9 mouse cellular contexts compared by ENCODE assay signal in the genomic region with DNA sequence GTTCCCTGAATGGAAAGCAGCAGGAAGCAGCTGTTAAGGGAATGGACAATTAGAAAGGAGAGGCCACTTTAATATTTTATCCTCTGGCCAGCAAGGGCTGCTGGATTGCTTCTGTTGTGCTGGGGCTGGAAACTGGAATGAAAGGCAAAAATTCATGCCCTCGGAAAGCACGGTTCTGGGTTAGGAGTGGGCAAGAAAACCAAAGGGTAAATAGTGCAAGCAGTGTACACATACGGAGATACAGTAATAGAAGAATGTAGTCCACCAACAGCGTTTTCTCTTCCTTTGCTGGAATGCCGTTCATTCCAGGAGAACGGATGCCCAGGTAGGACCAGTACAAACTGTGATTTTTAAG. TPM values are rescaled to one million over a fixed set of nuclear protein-coding genes. Genes with fewer than 3 reads are reported as not detected.
DNase-seq lines count a peak whose midpoint lies in the region; ATAC-seq and TF ChIP-seq lines count a peak whose summit lies in the region.
"Had no signal": no experiment of that assay in that cellular context is flagged by ENCODE, and none has a peak within 500 bp of the region (broad histone marks: within the 10 kb centered on the region; RNA-seq: fewer than 3 reads in every experiment).

No protein-coding gene starts in this region.

- 0 out of 2 replicates have a peak, but pooled peaks cover 17% of the 10 kb centered on the region for H3K9me3 ChIP-seq in hindbrain, embryonic 12.5 days (replicated peaks)
- no peaks in the 10 kb centered on the region for H3K9me3 ChIP-seq in hindbrain, embryonic 11.5 days (ENCODE audit: control insufficient read depth, low read length)
- no peaks in the 10 kb centered on the region; the same call in 1 of the 2 replicates for H3K9me3 ChIP-seq in embryonic facial prominence, embryonic 13.5 days
- no peaks in the 10 kb centered on the region for H3K9me3 ChIP-seq in forebrain, embryonic 14.5 days (replicated peaks; ENCODE audit: control insufficient read depth, low read length)
- no peaks in the 10 kb centered on the region for H3K9me3 ChIP-seq in limb, embryonic 15.5 days
- H3K9me3 ChIP-seq in liver, postnatal 0 days (ENCODE audit: low read length), result no peaks in the 10 kb centered on the region

- 0 out of 2 replicates have a peak overlapping the region, but pooled peaks have one; percentile 2 for H3K9ac ChIP-seq in hindbrain, embryonic 12.5 days
- no peak overlapping the region for H3K9ac ChIP-seq in hindbrain, embryonic 11.5 days (ENCODE audit: low read depth, low read length)
- no peak overlapping the region for H3K9ac ChIP-seq in embryonic facial prominence, embryonic 13.5 days
- H3K9ac ChIP-seq in forebrain, embryonic 14.5 days (ENCODE audit: low read length), result no peak overlapping the region
- no peak overlapping the region for H3K9ac ChIP-seq in limb, embryonic 15.5 days
- H3K9ac ChIP-seq in liver, postnatal 0 days (replicated peaks), result no peak overlapping the region

- H3K4me2 ChIP-seq in hindbrain, embryonic 12.5 days (replicated peaks), result no peak overlapping the region
- H3K4me2 ChIP-seq in hindbrain, embryonic 11.5 days (replicated peaks; ENCODE audit: low read depth, low read length), result no peak overlapping the region
- no peak overlapping the region for H3K4me2 ChIP-seq in embryonic facial prominence, embryonic 13.5 days
- H3K4me2 ChIP-seq in forebrain, embryonic 14.5 days (ENCODE audit: low read length), result no peak overlapping the region
- H3K4me2 ChIP-seq in limb, embryonic 15.5 days, result peak overlapping the region; percentile 20; the same call in 1 of the 2 replicates
- H3K4me2 ChIP-seq in liver, postnatal 0 days (ENCODE audit: low read depth, low read length), result no peak overlapping the region
- H3K4me2 ChIP-seq: liver, embryonic 11.5 days had no signal

- no peak for DNase-seq in hindbrain, embryonic 11.5 days (ENCODE audit: low spot score)
- no peak for DNase-seq in forebrain, embryonic 14.5 days (ENCODE audit: low spot score)
- DNase-seq in liver, postnatal 0 days, result no peak
- DNase-seq: thymus, postnatal 14 days had no signal

- WGBS in hindbrain, embryonic 12.5 days, result 70% methylated on average over 6 of the region's 6 CpGs
- WGBS in hindbrain, embryonic 11.5 days, result 80% methylated on average over 6 of the region's 6 CpGs
- WGBS in embryonic facial prominence, embryonic 13.5 days, result 73% methylated on average over 6 of the region's 6 CpGs
- WGBS in forebrain, embryonic 14.5 days, result 69% methylated on average over 6 of the region's 6 CpGs
- 44% methylated on average over 6 of the region's 6 CpGs for WGBS in limb, embryonic 15.5 days
- 79% methylated on average over 6 of the region's 6 CpGs for WGBS in liver, postnatal 0 days (ENCODE audit: insufficient replicate concordance)

- TF ChIP-seq CTCF in liver, postnatal 0 days (IDR thresholded peaks at IDR 0.05; ENCODE audit: low read depth), result no peak

- ATAC-seq in hindbrain, embryonic 12.5 days (ENCODE audit: low FRiP score), result no peak
- ATAC-seq in hindbrain, embryonic 11.5 days (ENCODE audit: low FRiP score), result no peak
- no peak for ATAC-seq in embryonic facial prominence, embryonic 13.5 days (ENCODE audit: insufficient number of reproducible peaks, insufficient read depth, low FRiP score, low TSS enrichment, low read depth)
- ATAC-seq in forebrain, embryonic 14.5 days, result no peak; the same call in none of the 2 replicates
- ATAC-seq in limb, embryonic 15.5 days (ENCODE audit: insufficient number of reproducible peaks, low FRiP score, low TSS enrichment, low read depth), result peak; percentile 11; the same call in 1 of the 2 replicates
- no peak for ATAC-seq in activated CD4-positive, CD25-positive, alpha-beta regulatory T cell, adult 4 months
- ATAC-seq in liver, postnatal 0 days, result no peak

- no peak overlapping the region for H3K4me3 ChIP-seq in hindbrain, embryonic 12.5 days
- H3K4me3 ChIP-seq in hindbrain, embryonic 11.5 days (ENCODE audit: low read depth, low read length), result no peak overlapping the region
- no peak overlapping the region for H3K4me3 ChIP-seq in embryonic facial prominence, embryonic 13.5 days
- no peak overlapping the region for H3K4me3 ChIP-seq in forebrain, embryonic 14.5 days (ENCODE audit: low read depth, low read length)
- H3K4me3 ChIP-seq in limb, embryonic 15.5 days, result no peak overlapping the region
- H3K4me3 ChIP-seq in liver, postnatal 0 days (ENCODE audit: low read depth, low read length), result no peak overlapping the region

- no peak overlapping the region for H3K27ac ChIP-seq in hindbrain, embryonic 12.5 days
- no peak overlapping the region for H3K27ac ChIP-seq in hindbrain, embryonic 11.5 days (ENCODE audit: low read depth, low read length)
- H3K27ac ChIP-seq in embryonic facial prominence, embryonic 13.5 days, result peak overlapping the region; percentile 52
- H3K27ac ChIP-seq in forebrain, embryonic 14.5 days (ENCODE audit: low read depth, low read length), result peak overlapping the region; percentile 40; the same call in 1 of the 2 replicates
- peak overlapping the region; percentile 80 for H3K27ac ChIP-seq in limb, embryonic 15.5 days
- H3K27ac ChIP-seq in liver, postnatal 0 days (ENCODE audit: low read depth), result no peak overlapping the region

- H3K36me3 ChIP-seq in hindbrain, embryonic 12.5 days, result no peaks in the 10 kb centered on the region
- no peaks in the 10 kb centered on the region for H3K36me3 ChIP-seq in hindbrain, embryonic 11.5 days (ENCODE audit: control insufficient read depth, insufficient read depth, low read length)
- no peaks in the 10 kb centered on the region for H3K36me3 ChIP-seq in embryonic facial prominence, embryonic 13.5 days
- no peaks in the 10 kb centered on the region for H3K36me3 ChIP-seq in forebrain, embryonic 14.5 days (ENCODE audit: control insufficient read depth, insufficient read depth, low read length)
- no peaks in the 10 kb centered on the region for H3K36me3 ChIP-seq in limb, embryonic 15.5 days
- H3K36me3 ChIP-seq in liver, postnatal 0 days (replicated peaks; ENCODE audit: insufficient read depth, low read length), result no peaks in the 10 kb centered on the region

- peaks cover 3% of the 10 kb centered on the region for H3K4me1 ChIP-seq in hindbrain, embryonic 12.5 days
- H3K4me1 ChIP-seq in hindbrain, embryonic 11.5 days (replicated peaks; ENCODE audit: control insufficient read depth, insufficient read depth, low read length), result no peaks in the 10 kb centered on the region
- H3K4me1 ChIP-seq in embryonic facial prominence, embryonic 13.5 days, result peaks cover 25% of the 10 kb centered on the region
- H3K4me1 ChIP-seq in forebrain, embryonic 14.5 days (ENCODE audit: control insufficient read depth, insufficient read depth, low read length), result no peaks in the 10 kb centered on the region
- H3K4me1 ChIP-seq in limb, embryonic 15.5 days, result peaks cover 33% of the 10 kb centered on the region
- no peaks in the 10 kb centered on the region for H3K4me1 ChIP-seq in liver, postnatal 0 days (ENCODE audit: insufficient read depth)

- no peak for TF ChIP-seq EP300 in liver, postnatal 0 days (IDR thresholded peaks at IDR 0.05; ENCODE audit: low read depth)

- no peaks in the 10 kb centered on the region for H3K27me3 ChIP-seq in hindbrain, embryonic 12.5 days
- no peaks in the 10 kb centered on the region for H3K27me3 ChIP-seq in hindbrain, embryonic 11.5 days (ENCODE audit: control insufficient read depth, insufficient read depth, low read length)
- no peaks in the 10 kb centered on the region for H3K27me3 ChIP-seq in embryonic facial prominence, embryonic 13.5 days
- H3K27me3 ChIP-seq in forebrain, embryonic 14.5 days (replicated peaks; ENCODE audit: control insufficient read depth, insufficient read depth, low read length), result no peaks in the 10 kb centered on the region
- H3K27me3 ChIP-seq in limb, embryonic 15.5 days, result no peaks in the 10 kb centered on the region
- H3K27me3 ChIP-seq in liver, postnatal 0 days (ENCODE audit: insufficient read depth, low read length), result no peaks in the 10 kb centered on the region

RNA-seq across cellular contexts. Expression of gene Zfr, which starts 50.8 kb away (rescaled TPM):
- polyA plus RNA-seq in hindbrain, embryonic 12.5 days (2016; fragmentation: Nextera tagmentation; extraction: Ambion mirVana), result 127 and 132 TPM in 2 replicates
- polyA plus RNA-seq in hindbrain, embryonic 11.5 days (2014; fragmentation: Nextera tagmentation; extraction: Ambion mirVana), result 142 and 165 TPM in 2 replicates
- polyA plus RNA-seq in embryonic facial prominence, embryonic 13.5 days (2015; fragmentation: Nextera tagmentation; extraction: Ambion mirVana), result 125 TPM in 2 replicates
- polyA plus RNA-seq in forebrain, embryonic 14.5 days (2014; fragmentation: Nextera tagmentation; extraction: Ambion mirVana), result 169 and 182 TPM in 2 replicates
- 128 TPM in 2 replicates for polyA plus RNA-seq in limb, embryonic 15.5 days (2015; fragmentation: Nextera tagmentation; extraction: Ambion mirVana)
- 100 to 1,000 TPM; 168 to 169 TPM for polyA plus RNA-seq in activated CD4-positive, CD25-positive, alpha-beta regulatory T cell, adult 4 months (2017; shearing (Covaris generic))
- polyA plus RNA-seq in liver, postnatal 0 days (2015; fragmentation: Nextera tagmentation; extraction: Ambion mirVana), result 26.6 and 33.5 TPM in 2 replicates

Comparison
In these comparisons a context has a peak if more than half of its experiments do, and no peak if none do; other contexts are left out.
1. H3K27ac ChIP-seq: peak in embryonic facial prominence, embryonic 13.5 days (single experiment), forebrain, embryonic 14.5 days (single experiment) and limb, embryonic 15.5 days (single experiment); none in hindbrain, embryonic 12.5 days (single experiment), hindbrain, embryonic 11.5 days (single experiment) and liver, postnatal 0 days (single experiment).